Mouse (Mus musculus): Measurements from ENCODE around the gene Gpc6. TPM values are rescaled to one million over a fixed set of nuclear protein-coding genes. Genes with fewer than 3 reads are reported as not detected.

Gene Gpc6
- polyA plus RNA-seq, 1 experiment from 2014 or later: 42.5 TPM

GRCm38 (mm10) chr14:117473378-117473777, 548.3 kb downstream of the Gpc6 start:
- H3K9me3 ChIP-seq (ENCODE audit: control insufficient read depth, low read length): no peaks in the 10 kb centered on the region
- no peaks in the 10 kb centered on the region for H3K36me3 ChIP-seq (ENCODE audit: control insufficient read depth, insufficient read depth, low read length)
- ATAC-seq (ENCODE audit: low read depth): no peak
- H3K27me3 ChIP-seq (replicated peaks; ENCODE audit: control insufficient read depth, insufficient read depth, low read length): no peaks in the 10 kb centered on the region
- no peak overlapping the region for H3K27ac ChIP-seq (replicated peaks; ENCODE audit: low read depth, low read length)
- no peak for DNase-seq (ENCODE audit: low spot score)
- no peak overlapping the region for H3K9ac ChIP-seq (ENCODE audit: low read depth, low read length)
- no peaks in the 10 kb centered on the region for H3K4me1 ChIP-seq (ENCODE audit: control insufficient read depth, insufficient read depth, low read length)
- H3K4me2 ChIP-seq (ENCODE audit: low read depth, low read length): no peak overlapping the region
- H3K4me3 ChIP-seq (ENCODE audit: low read depth, low read length): no peak overlapping the region
- WGBS: 73% methylated on average over 2 of the region's 2 CpGs

- Histone ChIP-seq H3K9me3 (ENCODE audit: control insufficient read depth, low read length) (no peaks in the 10 kb centered on the region), H3K36me3 (ENCODE audit: control insufficient read depth, insufficient read depth, low read length) (no peaks in the 10 kb centered on the region)
- peak; percentile 36 for DNase-seq (ENCODE audit: low spot score)
Measured at GRCm38 (mm10) chr14:117478879-117479278, 553.8 kb downstream of the Gpc6 start.

DNA sequence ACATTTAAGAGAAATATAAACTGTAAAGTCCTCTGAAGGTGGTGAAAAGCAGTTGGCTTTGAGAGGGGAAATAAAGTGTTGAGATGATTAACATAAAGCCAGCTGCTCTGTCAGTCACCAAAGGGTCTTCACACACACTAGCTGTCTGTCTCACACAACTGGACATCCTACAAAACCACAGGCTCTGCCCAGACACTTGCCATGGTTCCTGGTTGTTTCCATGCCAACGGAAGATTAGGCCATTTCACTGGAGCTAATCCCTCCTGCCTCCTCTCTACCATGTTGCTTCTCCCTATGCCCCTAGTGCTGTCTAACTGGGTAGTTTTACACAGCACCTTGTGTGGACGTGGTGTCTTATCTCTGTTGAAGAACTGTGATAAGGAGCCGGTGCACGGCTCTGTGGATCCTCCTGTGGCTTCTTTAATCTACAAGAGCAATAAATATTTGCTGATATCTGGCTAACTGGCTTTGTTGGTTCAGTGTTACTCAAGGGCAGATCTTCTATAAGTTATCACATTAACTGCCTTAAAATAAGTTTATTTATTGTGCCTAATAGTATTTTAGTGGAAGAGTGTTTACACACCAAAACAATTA, 562.1 kb downstream of the Gpc6 start:
- 76% methylated on average over 4 of the region's 4 CpGs for WGBS
- H3K27ac ChIP-seq (replicated peaks; ENCODE audit: low read depth, low read length): no peak overlapping the region
- H3K4me3 ChIP-seq (ENCODE audit: low read depth, low read length): no peak overlapping the region
- no peaks in the 10 kb centered on the region for H3K9me3 ChIP-seq (ENCODE audit: control insufficient read depth, low read length)
- no peak overlapping the region for H3K4me2 ChIP-seq (ENCODE audit: low read depth, low read length)
- no peaks in the 10 kb centered on the region for H3K27me3 ChIP-seq (replicated peaks; ENCODE audit: control insufficient read depth, insufficient read depth, low read length)
- H3K36me3 ChIP-seq (ENCODE audit: control insufficient read depth, insufficient read depth, low read length): no peaks in the 10 kb centered on the region
- no peak overlapping the region for H3K9ac ChIP-seq (ENCODE audit: low read depth, low read length)
- ATAC-seq (ENCODE audit: low read depth) (no peak; the same call in 1 of the 2 replicates), DNase-seq (ENCODE audit: low spot score) (no peak)
- no peaks in the 10 kb centered on the region for H3K4me1 ChIP-seq (ENCODE audit: control insufficient read depth, insufficient read depth, low read length)

More at GRCm38 (mm10) chr14:117478879-117479278, 553.8 kb downstream of the Gpc6 start:
- Histone ChIP-seq H3K4me3 (ENCODE audit: low read depth, low read length) (no peak overlapping the region), H3K4me2 (ENCODE audit: low read depth, low read length) (no peak overlapping the region), H3K4me1 (ENCODE audit: control insufficient read depth, insufficient read depth, low read length) (no peaks in the 10 kb centered on the region), H3K9ac (ENCODE audit: low read depth, low read length) (no peak overlapping the region), H3K27ac (replicated peaks; ENCODE audit: low read depth, low read length) (no peak overlapping the region), H3K27me3 (replicated peaks; ENCODE audit: control insufficient read depth, insufficient read depth, low read length) (no peaks in the 10 kb centered on the region)
- ATAC-seq (ENCODE audit: low read depth): peak; percentile 53; the same call in 1 of the 2 replicates
- 61% methylated on average over 3 of the region's 3 CpGs for WGBS

DNA sequence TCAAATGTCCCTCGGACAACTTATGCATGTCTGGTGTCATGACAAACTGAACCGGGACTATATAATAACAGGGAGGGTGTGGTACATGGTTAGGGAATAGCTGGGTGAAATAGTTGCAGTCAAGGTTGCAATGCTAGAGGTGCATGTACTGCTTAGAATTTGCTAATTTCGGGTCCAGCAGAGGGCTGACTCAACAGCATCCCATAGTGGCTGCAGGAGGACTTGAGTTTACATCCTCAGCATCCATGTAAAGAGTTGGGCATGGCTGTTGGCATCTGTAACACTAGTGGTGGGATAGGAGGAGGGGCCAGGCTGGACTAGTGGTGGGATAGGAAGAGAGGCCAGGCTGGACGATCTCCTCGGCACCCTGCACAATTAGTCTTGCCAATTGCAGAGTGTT, 565.4 kb downstream of the Gpc6 start:
- ATAC-seq (ENCODE audit: low read depth) (no peak), DNase-seq (ENCODE audit: low spot score) (no peak)
- Histone ChIP-seq H3K27ac (replicated peaks; ENCODE audit: low read depth, low read length) (no peak overlapping the region), H3K9me3 (ENCODE audit: control insufficient read depth, low read length) (no peaks in the 10 kb centered on the region), H3K4me2 (ENCODE audit: low read depth, low read length) (no peak overlapping the region), H3K9ac (ENCODE audit: low read depth, low read length) (no peak overlapping the region), H3K27me3 (replicated peaks; ENCODE audit: control insufficient read depth, insufficient read depth, low read length) (no peaks in the 10 kb centered on the region), H3K4me3 (ENCODE audit: low read depth, low read length) (no peak overlapping the region), H3K36me3 (ENCODE audit: control insufficient read depth, insufficient read depth, low read length) (no peaks in the 10 kb centered on the region), H3K4me1 (ENCODE audit: control insufficient read depth, insufficient read depth, low read length) (no peaks in the 10 kb centered on the region)
- WGBS: 63% methylated on average over 5 of the region's 5 CpGs

DNA sequence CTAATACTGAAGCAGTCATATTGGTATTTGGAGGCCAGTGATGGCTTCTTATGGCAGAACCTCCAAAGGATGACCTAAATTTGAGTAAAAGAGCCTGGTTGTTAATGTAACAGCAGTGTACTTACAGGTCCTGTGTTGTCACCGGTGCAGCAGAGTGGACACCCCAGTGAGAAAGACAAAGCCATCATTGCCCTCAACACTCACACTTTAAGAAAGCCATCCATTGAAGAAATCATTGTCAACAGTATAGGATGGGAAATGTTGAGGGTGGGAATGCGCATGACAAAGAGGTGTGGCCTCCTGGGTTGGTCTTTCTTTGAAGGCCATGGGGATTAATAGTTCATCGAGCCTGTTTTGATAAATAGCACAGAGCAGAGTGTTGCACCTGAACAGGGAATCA, 570.0 kb downstream of the Gpc6 start:
- 70% methylated on average over 3 of the region's 3 CpGs for WGBS
- Histone ChIP-seq H3K4me3 (ENCODE audit: low read depth, low read length) (no peak overlapping the region), H3K4me2 (ENCODE audit: low read depth, low read length) (no peak overlapping the region), H3K4me1 (ENCODE audit: control insufficient read depth, insufficient read depth, low read length) (no peaks in the 10 kb centered on the region), H3K27me3 (replicated peaks; ENCODE audit: control insufficient read depth, insufficient read depth, low read length) (no peaks in the 10 kb centered on the region), H3K9me3 (ENCODE audit: control insufficient read depth, low read length) (no peaks in the 10 kb centered on the region), H3K27ac (replicated peaks; ENCODE audit: low read depth, low read length) (no peak overlapping the region), H3K36me3 (ENCODE audit: control insufficient read depth, insufficient read depth, low read length) (no peaks in the 10 kb centered on the region), H3K9ac (ENCODE audit: low read depth, low read length) (no peak overlapping the region)
- ATAC-seq (ENCODE audit: low read depth) (no peak), DNase-seq (ENCODE audit: low spot score) (no peak)

- DNase-seq (ENCODE audit: low spot score) (no peak), ATAC-seq (ENCODE audit: low read depth) (no peak)
- Histone ChIP-seq H3K4me2 (ENCODE audit: low read depth, low read length) (no peak overlapping the region), H3K4me1 (ENCODE audit: control insufficient read depth, insufficient read depth, low read length) (no peaks in the 10 kb centered on the region), H3K4me3 (ENCODE audit: low read depth, low read length) (no peak overlapping the region), H3K9me3 (ENCODE audit: control insufficient read depth, low read length) (no peaks in the 10 kb centered on the region), H3K36me3 (ENCODE audit: control insufficient read depth, insufficient read depth, low read length) (no peaks in the 10 kb centered on the region), H3K27ac (replicated peaks; ENCODE audit: low read depth, low read length) (no peak overlapping the region), H3K9ac (ENCODE audit: low read depth, low read length) (no peak overlapping the region), H3K27me3 (replicated peaks; ENCODE audit: control insufficient read depth, insufficient read depth, low read length) (no peaks in the 10 kb centered on the region)
- WGBS: 71% methylated on average over 6 of the region's 6 CpGs
Measured at GRCm38 (mm10) chr14:117498785-117499184, 573.7 kb downstream of the Gpc6 start.

DNA sequence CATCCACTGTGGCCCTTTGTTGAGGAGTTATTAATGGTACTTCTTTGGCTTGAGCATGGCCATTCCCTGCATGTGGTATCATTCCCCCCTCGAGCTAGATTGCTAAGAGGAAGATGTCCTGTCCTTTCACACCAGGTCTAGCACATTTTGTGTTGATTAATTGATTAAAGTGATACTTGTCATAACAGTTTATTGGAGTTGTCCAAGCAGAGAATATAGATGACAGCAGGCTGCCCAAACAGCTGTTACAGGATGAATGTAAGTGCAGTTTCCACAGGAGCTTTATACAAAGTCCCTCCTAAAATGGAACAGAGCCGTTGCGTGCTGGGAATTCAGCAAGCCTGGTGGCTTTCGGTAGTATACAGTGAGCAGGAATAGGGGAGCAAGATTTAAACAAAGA, 574.2 kb downstream of the Gpc6 start:
- Histone ChIP-seq H3K27me3 (replicated peaks; ENCODE audit: control insufficient read depth, insufficient read depth, low read length) (no peaks in the 10 kb centered on the region), H3K27ac (replicated peaks; ENCODE audit: low read depth, low read length) (no peak overlapping the region), H3K9ac (ENCODE audit: low read depth, low read length) (no peak overlapping the region), H3K4me1 (ENCODE audit: control insufficient read depth, insufficient read depth, low read length) (no peaks in the 10 kb centered on the region), H3K36me3 (ENCODE audit: control insufficient read depth, insufficient read depth, low read length) (no peaks in the 10 kb centered on the region), H3K4me3 (ENCODE audit: low read depth, low read length) (no peak overlapping the region), H3K9me3 (ENCODE audit: control insufficient read depth, low read length) (no peaks in the 10 kb centered on the region), H3K4me2 (ENCODE audit: low read depth, low read length) (no peak overlapping the region)
- DNase-seq (ENCODE audit: low spot score) (no peak), ATAC-seq (ENCODE audit: low read depth) (no peak)
- 72% methylated on average over 4 of the region's 4 CpGs for WGBS

DNA sequence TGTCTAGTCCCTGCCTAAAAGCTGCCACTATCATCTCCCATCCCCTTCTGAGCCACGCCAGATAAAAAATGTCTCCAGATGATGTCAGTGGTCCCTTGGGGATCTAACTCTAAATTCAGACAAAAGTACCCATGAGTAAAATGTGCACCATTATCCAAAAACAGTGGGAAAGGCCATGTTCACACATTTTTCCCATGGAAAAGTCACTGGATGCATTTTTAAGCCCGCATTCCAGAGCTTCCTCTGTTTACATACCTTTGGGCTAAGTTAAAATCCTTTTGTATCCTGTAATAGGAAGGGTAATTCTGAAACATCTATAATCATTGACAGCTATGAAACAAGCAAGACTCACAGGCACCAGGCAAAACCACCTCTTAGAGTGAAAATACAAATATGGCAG, 589.7 kb downstream of the Gpc6 start:
- Histone ChIP-seq H3K27ac (replicated peaks; ENCODE audit: low read depth, low read length) (no peak overlapping the region), H3K9ac (ENCODE audit: low read depth, low read length) (no peak overlapping the region), H3K4me3 (ENCODE audit: low read depth, low read length) (no peak overlapping the region), H3K27me3 (replicated peaks; ENCODE audit: control insufficient read depth, insufficient read depth, low read length) (no peaks in the 10 kb centered on the region), H3K4me1 (ENCODE audit: control insufficient read depth, insufficient read depth, low read length) (no peaks in the 10 kb centered on the region), H3K36me3 (ENCODE audit: control insufficient read depth, insufficient read depth, low read length) (no peaks in the 10 kb centered on the region), H3K9me3 (ENCODE audit: control insufficient read depth, low read length) (no peaks in the 10 kb centered on the region), H3K4me2 (ENCODE audit: low read depth, low read length) (no peak overlapping the region)
- ATAC-seq (ENCODE audit: low read depth) (no peak), DNase-seq (ENCODE audit: low spot score) (no peak)
- 40% methylated on average over 2 of the region's 2 CpGs for WGBS

DNA sequence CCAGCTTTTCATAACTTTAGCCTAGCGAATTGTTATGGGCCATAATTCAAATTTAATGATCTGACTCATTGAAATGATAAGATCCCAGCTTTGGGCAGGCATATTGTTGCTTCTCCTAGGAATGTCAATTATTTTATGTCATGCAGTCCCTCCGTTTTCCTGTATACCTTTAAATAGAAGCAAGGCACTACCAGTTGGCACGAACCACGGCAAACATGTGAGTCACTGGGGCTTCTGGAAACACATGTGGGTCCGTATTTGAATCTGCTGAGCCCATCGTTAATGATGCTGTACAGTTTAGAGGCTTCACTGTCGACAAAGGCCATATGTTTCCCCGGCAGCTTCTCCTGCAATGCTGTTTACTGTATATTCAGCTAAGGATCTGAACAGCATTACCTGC, 594.5 kb downstream of the Gpc6 start:
- 0 out of 2 replicates have a peak, but pooled peaks cover 3% of the 10 kb centered on the region for H3K4me1 ChIP-seq (ENCODE audit: control insufficient read depth, insufficient read depth, low read length)
- H3K36me3 ChIP-seq (ENCODE audit: control insufficient read depth, insufficient read depth, low read length): no peaks in the 10 kb centered on the region
- DNase-seq (ENCODE audit: low spot score) (peak; percentile 46), ATAC-seq (ENCODE audit: low read depth) (no peak)
- H3K27me3 ChIP-seq (replicated peaks; ENCODE audit: control insufficient read depth, insufficient read depth, low read length): no peaks in the 10 kb centered on the region
- no peak overlapping the region for H3K9ac ChIP-seq (ENCODE audit: low read depth, low read length)
- no peaks in the 10 kb centered on the region for H3K9me3 ChIP-seq (ENCODE audit: control insufficient read depth, low read length)
- no peak overlapping the region for H3K4me3 ChIP-seq (ENCODE audit: low read depth, low read length)
- WGBS: 44% methylated on average over 8 of the region's 8 CpGs
- no peak overlapping the region for H3K27ac ChIP-seq (replicated peaks; ENCODE audit: low read depth, low read length)
- no peak overlapping the region for H3K4me2 ChIP-seq (ENCODE audit: low read depth, low read length)

All from embryonic facial prominence, embryonic 14.5 days (tissue).